Mouse (Mus musculus): ENCODE results near the gene Phf3.

DNA sequence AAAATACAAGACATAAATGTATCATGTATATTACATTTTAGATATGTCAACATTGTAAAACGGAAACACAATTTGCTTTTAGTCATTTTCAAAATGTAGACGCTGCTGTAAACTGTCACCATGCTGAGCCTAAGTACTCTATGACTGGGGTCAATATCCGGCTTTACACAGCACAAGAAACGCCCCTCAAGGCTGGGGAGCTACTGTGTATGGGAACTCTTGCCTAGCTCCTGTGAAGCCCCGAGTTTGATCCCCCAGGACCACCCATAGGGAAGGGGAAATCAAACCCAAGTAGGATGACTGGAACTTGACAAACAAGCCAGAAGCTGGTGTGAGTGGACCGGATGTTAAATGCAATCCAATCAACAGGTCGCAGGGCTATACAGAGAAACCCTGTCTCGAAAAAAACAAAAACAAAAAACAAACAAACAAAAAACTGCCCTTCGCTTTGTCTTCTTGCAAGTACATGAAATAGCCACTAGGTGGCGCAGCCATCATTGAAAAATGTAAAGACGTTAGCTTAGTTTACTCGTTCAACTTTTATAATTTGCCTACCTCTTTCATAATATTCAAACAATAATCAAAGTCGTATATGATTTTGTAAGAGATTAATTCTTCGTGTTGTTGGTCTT is 95.2 kb downstream of the Phf3 start:
- TF ChIP-seq ZC3H11A (IDR thresholded peaks at IDR 0.05; ENCODE audit: borderline replicate concordance, low read depth, low read length) (peak; percentile 69; the same call in 1 of the 2 replicates), ZNF384 (IDR thresholded peaks at IDR 0.05; ENCODE audit: low read depth, low read length) (no peak), MAFK (IDR thresholded peaks at IDR 0.05; ENCODE audit: insufficient read depth, low read depth, low read length) (no peak)
